Mouse (Mus musculus): Measurements from ENCODE around the gene Tmed6.

Gene Tmed6

DNA sequence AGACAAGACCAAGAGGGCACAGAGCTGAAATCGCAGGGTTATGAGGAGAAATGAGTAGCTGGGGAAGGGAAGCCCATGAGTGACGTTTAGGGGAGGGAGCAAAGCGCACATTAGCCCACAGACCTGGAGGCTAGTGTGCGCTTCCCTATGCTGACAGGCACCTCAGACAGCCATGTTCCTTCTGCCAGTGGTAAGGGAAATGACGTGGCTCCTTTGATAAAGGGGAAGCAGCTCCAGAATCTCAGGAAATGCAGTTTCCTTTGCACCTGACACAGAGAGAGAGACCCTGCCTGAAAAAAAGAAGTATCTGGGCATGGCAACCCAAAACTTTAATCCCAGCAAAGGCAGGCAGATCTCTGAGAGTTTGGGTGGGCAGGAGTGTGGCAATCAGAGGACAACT is 35.4 kb downstream of the Tmed6 start:
- in situ Hi-C loops (cut with MboI; ENCODE audit: low pct_unique_long_range_greater_than_20kb in 1 of 2, low sequenced_read_pairs in 2 of 2, unreplicated experiment in 1 of 2): no loop called here

DNA sequence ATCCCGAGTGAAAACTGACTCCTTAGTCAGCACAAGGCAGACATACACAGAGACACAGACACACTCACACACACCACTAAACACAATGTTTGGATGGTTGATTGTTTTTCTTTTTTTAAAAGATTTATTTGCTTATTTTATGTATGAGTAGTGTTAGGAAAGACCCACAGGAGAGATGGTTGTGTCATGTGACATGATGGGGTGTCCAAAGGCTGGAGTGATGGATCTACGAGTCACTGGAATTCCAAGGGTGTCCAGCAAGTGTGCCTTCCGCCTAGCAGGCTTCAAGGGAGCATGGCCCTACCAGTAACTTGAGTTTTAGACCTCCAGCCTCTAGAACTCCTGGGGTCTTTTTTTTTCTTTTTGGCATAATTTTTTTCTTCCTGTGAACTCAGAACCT is 36.1 kb downstream of the Tmed6 start:
- in situ Hi-C loops (cut with MboI; ENCODE audit: low pct_unique_long_range_greater_than_20kb in 1 of 2, low sequenced_read_pairs in 2 of 2, unreplicated experiment in 1 of 2): no loop called here

DNA sequence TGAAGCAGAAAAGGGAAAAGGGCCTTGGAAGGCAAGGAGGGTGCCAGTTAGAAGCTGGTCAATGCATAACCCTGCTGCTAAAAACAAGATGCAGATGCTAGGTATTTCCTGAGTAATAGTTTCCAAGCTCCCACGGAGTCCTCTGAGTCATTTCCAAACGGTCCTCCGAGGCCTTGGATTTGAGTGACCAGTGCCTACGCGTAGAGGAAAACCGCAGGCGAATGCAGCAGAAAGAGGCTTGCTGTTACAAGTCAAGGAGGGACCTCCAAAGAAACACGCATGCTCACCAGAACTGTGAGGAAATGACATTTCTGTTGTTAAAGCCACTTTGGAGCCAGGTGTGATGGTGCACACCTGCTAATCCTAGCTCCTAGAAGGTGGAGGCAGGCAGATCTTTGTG is 42.0 kb downstream of the Tmed6 start:
- in situ Hi-C loops (cut with MboI; ENCODE audit: low pct_unique_long_range_greater_than_20kb in 1 of 2, low sequenced_read_pairs in 2 of 2, unreplicated experiment in 1 of 2): loop anchor here (25.0 kb wide), 1 partner anchor 311 kb away; no protein-coding TSS in a partner anchor

DNA sequence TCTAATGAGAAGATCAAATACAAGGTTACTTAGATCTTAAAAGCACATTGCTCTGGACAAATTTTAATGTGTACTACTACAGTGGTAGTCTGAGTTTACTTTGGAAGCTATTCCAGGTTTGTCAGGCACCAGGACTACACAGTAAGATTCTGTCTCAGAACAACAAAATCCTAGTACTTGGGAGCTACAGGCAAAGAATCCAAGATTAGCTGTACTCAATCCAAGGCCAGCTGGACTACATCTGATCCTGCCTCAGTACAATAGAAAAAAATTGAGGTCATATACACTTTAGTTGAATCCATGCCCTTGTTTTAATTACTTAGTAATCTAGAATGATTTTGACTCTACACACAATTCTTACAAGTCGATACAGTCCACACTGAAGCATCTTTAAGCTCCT is 50.5 kb downstream of the Tmed6 start:
- in situ Hi-C loops (cut with MboI; ENCODE audit: low pct_unique_long_range_greater_than_20kb in 1 of 2, low sequenced_read_pairs in 2 of 2, unreplicated experiment in 1 of 2): loop anchor here (25.0 kb wide), 1 partner anchor 303 kb away; no protein-coding TSS in a partner anchor

DNA sequence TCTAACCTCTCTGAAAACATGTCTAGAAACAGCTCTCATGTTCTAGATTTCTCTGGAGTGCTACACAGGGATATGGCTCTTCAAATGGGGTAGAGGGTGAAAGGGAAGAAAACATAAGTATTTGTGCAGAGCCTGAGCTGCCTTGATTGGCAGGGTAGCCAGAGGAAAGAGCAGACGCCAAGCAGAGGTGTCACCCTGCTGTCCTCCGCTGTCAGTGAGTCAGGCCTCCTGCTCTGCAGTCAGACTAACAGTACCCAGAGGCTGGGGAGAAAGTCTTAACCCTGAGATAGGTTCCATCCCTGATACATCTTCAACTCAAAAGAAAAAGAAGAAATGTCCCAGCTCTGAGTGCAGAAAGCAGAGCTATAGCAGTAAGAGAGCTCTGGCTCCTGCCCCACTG is 52.8 kb downstream of the Tmed6 start:
- in situ Hi-C loops (cut with MboI; ENCODE audit: low pct_unique_long_range_greater_than_20kb in 1 of 2, low sequenced_read_pairs in 2 of 2, unreplicated experiment in 1 of 2): loop anchor here (25.0 kb wide), 1 partner anchor 300 kb away; no protein-coding TSS in a partner anchor
